Mouse (Mus musculus) bone marrow, adult 2 months (tissue): ENCODE results near the gene Tmem160.

Experiments used
- CTCF ChIP-seq: fragments of 200-500 bp; IDR thresholded peaks from 2 replicates; pipeline ENCODE4 v1.5.1; 2011; ENCODE audit warnings: low read length, control low read depth; ENCODE audit not compliant: control insufficient read depth, insufficient read depth
- POLR2A ChIP-seq: fragments of 200-500 bp; IDR thresholded peaks from 2 replicates; pipeline ENCODE4 v1.6.1; 2011; ENCODE audit warnings: low read depth, mild to moderate bottlenecking, control low read depth, low read length, borderline replicate concordance; ENCODE audit not compliant: control insufficient read depth

GRCm38 (mm10) chr7:16473847-16474246 lies 21.3 kb downstream of the Tmem160 start:
- TF ChIP-seq CTCF (no peak), POLR2A (no peak)
